Mouse (Mus musculus) forebrain, embryonic 16.5 days (tissue): ENCODE results near the gene Incenp. TPM values are rescaled to one million over a fixed set of nuclear protein-coding genes. Genes with fewer than 3 reads are reported as not detected.
"Not testable (repeated sequence)": the region's sequence is repeated elsewhere in the genome, so short reads cannot be mapped to it uniquely, and the experiment has no call there.

Experiments used
- ATAC-seq: fragments of 200-750 bp; cut with Nextera tagmentation; 2 replicates; pipeline ENCODE4 v1.8.0; 2017; ENCODE audit warnings: mild to moderate bottlenecking, moderate library complexity
- H3K27ac ChIP-seq: fragments of 300-500 bp; sonication (generic); 2 replicates; pipeline ENCODE4 v1.5.1; 2014; ENCODE audit warnings: low read length, control low read depth
- H3K27me3 ChIP-seq: fragments of 300-500 bp; sonication (generic); replicated peaks from 2 replicates; pipeline ENCODE4 v1.6.1; 2014; ENCODE audit warnings: low read length; ENCODE audit not compliant: control insufficient read depth, insufficient read depth
- H3K36me3 ChIP-seq: fragments of 300-500 bp; sonication (generic); 2 replicates; pipeline ENCODE4 v1.6.1; 2014; ENCODE audit not compliant: control insufficient read depth, insufficient read depth
- H3K4me1 ChIP-seq: fragments of 300-500 bp; sonication (generic); replicated peaks from 2 replicates; pipeline ENCODE4 v1.6.1; 2014; ENCODE audit warnings: low read length; ENCODE audit not compliant: control insufficient read depth, insufficient read depth
- H3K4me2 ChIP-seq: fragments of 300-500 bp; sonication (generic); 2 replicates; pipeline ENCODE4 v1.6.1; 2014; ENCODE audit warnings: mild to moderate bottlenecking, low read length, control low read depth
- H3K4me3 ChIP-seq: fragments of 300-500 bp; sonication (generic); replicated peaks from 2 replicates; pipeline ENCODE4 v1.5.1; 2014; ENCODE audit warnings: mild to moderate bottlenecking, low read length, control low read depth
- H3K9ac ChIP-seq: fragments of 300-500 bp; sonication (generic); replicated peaks from 2 replicates; pipeline ENCODE4 v1.6.1; 2014; ENCODE audit warnings: low read depth, low read length, control low read depth
- H3K9me3 ChIP-seq: fragments of 300-500 bp; sonication (generic); 2 replicates; pipeline ENCODE4 v1.6.1; 2016; ENCODE audit warnings: low read length; ENCODE audit not compliant: control insufficient read depth
- WGBS: fragments of 180-500 bp; shearing (Covaris S2); extraction: QIAGEN DNeasy Blood & Tissue Kit; methylation state at CpG from one replicate; pipeline ENCODE4 v1.1.7; 2014; 5-methylcytosine and 5-hydroxymethylcytosine counted together
- polyA plus RNA-seq: library from polyadenylated mRNA; unstranded; fragments of >200 nt; fragmentation: Nextera tagmentation; extraction: Ambion mirVana; gene quantifications from 2 replicates; pipeline ENCODE4 v1.2.1, GENCODE M21; 2015

Incenp gene
- polyA plus RNA-seq, 1 experiment from 2014 or later = 43.0 TPM

GRCm38 (mm10) chr19:9938156-9938823, 38.9 kb upstream of the Incenp start:
- Histone ChIP-seq H3K4me1 (no peaks in the 10 kb centered on the region), H3K9me3 (no peaks in the 10 kb centered on the region), H3K27me3 (no peaks in the 10 kb centered on the region), H3K9ac (no peak overlapping the region), H3K4me3 (no peak overlapping the region), H3K27ac (no peak overlapping the region), H3K4me2 (no peak overlapping the region), H3K36me3 (no peaks in the 10 kb centered on the region)
- WGBS = 81% methylated on average over 6 of the region's 6 CpGs
- ATAC-seq = no peak

GRCm38 (mm10) chr19:9937428-9937827, 38.1 kb upstream of the Incenp start:
- H3K4me3 ChIP-seq = no peak overlapping the region
- no peak for ATAC-seq
- H3K9ac ChIP-seq = no peak overlapping the region
- no peak overlapping the region for H3K27ac ChIP-seq
- no peaks in the 10 kb centered on the region for H3K9me3 ChIP-seq
- no peak overlapping the region for H3K4me2 ChIP-seq
- no peaks in the 10 kb centered on the region for H3K27me3 ChIP-seq
- 63% methylated on average over 5 of the region's 5 CpGs for WGBS
- no peaks in the 10 kb centered on the region for H3K4me1 ChIP-seq
- H3K36me3 ChIP-seq = no peaks in the 10 kb centered on the region

DNA sequence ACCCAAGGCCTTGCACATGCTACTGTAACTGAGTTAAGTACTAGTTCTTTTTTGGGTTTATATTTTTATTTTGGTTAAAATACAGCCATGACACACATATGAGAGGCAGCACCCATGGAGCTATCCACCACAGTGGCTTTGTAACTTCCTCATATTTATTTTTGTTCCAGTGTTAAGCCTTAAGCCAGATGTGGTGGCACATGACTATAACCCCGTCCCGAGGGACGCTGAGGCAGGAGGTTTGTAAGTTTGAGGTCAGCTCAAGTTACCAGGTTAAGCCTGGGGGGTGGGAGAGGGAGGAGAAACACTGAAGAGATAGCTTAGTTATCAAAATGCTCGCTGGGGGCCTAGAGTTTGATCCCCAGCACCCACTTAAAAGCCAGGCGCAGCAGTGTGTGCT, 37.2 kb upstream of the Incenp start:
- no peaks in the 10 kb centered on the region for H3K27me3 ChIP-seq
- no peak overlapping the region for H3K27ac ChIP-seq
- H3K9me3 ChIP-seq = no peaks in the 10 kb centered on the region
- H3K4me3 ChIP-seq = no peak overlapping the region
- H3K4me2 ChIP-seq = no peak overlapping the region
- no peak for ATAC-seq
- no peaks in the 10 kb centered on the region for H3K4me1 ChIP-seq
- H3K36me3 ChIP-seq = no peaks in the 10 kb centered on the region
- WGBS = 73% methylated on average over 5 of the region's 5 CpGs
- no peak overlapping the region for H3K9ac ChIP-seq

DNA sequence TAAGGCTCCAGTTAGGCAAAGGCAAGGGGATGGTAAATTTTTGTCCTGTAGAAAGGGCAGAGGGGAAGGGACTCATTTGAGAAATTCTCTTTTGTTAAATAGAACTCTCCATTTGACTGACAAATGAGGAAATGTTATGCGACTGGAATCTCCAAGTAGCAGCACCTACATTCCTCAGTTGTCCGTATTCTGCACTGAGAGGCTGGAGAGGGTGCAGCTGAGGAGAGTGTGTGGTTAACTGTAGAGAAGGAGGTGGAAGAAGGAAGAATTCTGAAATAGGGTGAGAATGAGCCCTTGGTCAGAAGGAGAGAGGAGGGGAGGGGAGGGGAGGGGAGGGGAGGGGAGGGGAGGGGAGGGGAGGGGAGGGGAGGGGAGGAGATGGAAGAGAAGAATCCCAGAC, 34.6 kb upstream of the Incenp start:
- no peak overlapping the region for H3K4me3 ChIP-seq
- no peak for ATAC-seq
- no peaks in the 10 kb centered on the region for H3K36me3 ChIP-seq
- H3K4me1 ChIP-seq = no peaks in the 10 kb centered on the region
- no peak overlapping the region for H3K4me2 ChIP-seq
- no peak overlapping the region for H3K27ac ChIP-seq
- no peaks in the 10 kb centered on the region for H3K27me3 ChIP-seq
- no peaks in the 10 kb centered on the region for H3K9me3 ChIP-seq
- WGBS = 87% methylated on average over 2 of the region's 2 CpGs
- H3K9ac ChIP-seq = no peak overlapping the region

- WGBS = 80% methylated on average over 2 of the region's 2 CpGs
- H3K4me1 ChIP-seq, ATAC-seq, H3K9ac ChIP-seq, H3K4me3 ChIP-seq, H3K27ac ChIP-seq, H3K27me3 ChIP-seq, H3K4me2 ChIP-seq, H3K9me3 ChIP-seq, H3K36me3 ChIP-seq: not testable (repeated sequence)
Measured at GRCm38 (mm10) chr19:9931167-9931607, 31.8 kb upstream of the Incenp start.

DNA sequence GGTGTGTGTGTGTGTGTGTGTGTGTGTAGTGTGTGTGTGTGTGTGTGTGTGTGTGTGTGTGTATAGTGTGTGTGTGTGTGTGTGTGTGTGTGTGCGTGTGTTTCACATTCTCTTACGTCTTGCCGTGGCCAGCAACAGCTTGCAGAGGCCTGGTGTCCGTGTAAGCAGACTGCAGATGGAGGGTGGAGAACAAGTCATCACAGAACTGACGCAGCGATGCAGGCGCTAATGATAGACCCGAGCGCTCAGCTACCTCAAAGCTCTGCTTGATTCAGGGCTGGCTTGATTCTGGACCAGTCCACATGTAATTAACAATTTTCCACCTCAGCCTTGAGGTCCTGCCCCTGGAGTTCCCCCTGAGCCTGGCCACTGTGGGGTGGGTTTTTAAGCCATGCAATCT, 28.7 kb upstream of the Incenp start:
- H3K27ac ChIP-seq = no peak overlapping the region
- no peaks in the 10 kb centered on the region for H3K27me3 ChIP-seq
- no peak overlapping the region for H3K4me2 ChIP-seq
- no peaks in the 10 kb centered on the region for H3K9me3 ChIP-seq
- no peaks in the 10 kb centered on the region for H3K36me3 ChIP-seq
- 72% methylated on average over 9 of the region's 9 CpGs for WGBS
- H3K4me1 ChIP-seq = peaks cover 2% of the 10 kb centered on the region; the same call in 1 of the 2 replicates
- no peak overlapping the region for H3K9ac ChIP-seq
- H3K4me3 ChIP-seq = no peak overlapping the region
- no peak for ATAC-seq

DNA sequence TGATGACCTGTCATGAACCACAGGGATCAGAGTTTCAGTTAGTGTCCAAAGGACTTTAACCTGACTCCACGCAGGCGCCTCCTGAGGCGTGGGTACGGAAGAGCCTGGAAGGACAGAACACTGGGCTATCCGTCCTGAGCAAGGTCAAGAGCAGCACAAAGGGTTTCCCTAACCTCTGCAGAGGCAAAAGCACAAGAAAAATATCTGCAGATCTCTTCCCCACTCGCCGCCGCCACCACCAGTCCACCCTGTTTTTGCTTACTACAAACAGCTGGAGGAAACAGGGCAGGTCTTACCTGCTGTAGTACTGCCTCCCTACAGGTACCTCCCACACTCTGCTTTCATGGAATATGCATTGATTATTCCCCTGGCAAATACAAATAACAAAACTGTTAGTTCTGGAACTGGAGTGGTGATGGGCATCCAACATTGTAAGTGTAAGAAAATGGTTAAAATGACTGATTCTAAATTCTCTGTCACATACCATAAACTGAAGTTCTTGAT, 25.5 kb upstream of the Incenp start:
- Histone ChIP-seq H3K27me3 (no peaks in the 10 kb centered on the region), H3K27ac (no peak overlapping the region), H3K9me3 (no peaks in the 10 kb centered on the region), H3K36me3 (no peaks in the 10 kb centered on the region), H3K9ac (no peak overlapping the region), H3K4me1 (peaks cover 19% of the 10 kb centered on the region), H3K4me2 (no peak overlapping the region), H3K4me3 (no peak overlapping the region)
- no peak for ATAC-seq
- WGBS = 81% methylated on average over 8 of the region's 8 CpGs

DNA sequence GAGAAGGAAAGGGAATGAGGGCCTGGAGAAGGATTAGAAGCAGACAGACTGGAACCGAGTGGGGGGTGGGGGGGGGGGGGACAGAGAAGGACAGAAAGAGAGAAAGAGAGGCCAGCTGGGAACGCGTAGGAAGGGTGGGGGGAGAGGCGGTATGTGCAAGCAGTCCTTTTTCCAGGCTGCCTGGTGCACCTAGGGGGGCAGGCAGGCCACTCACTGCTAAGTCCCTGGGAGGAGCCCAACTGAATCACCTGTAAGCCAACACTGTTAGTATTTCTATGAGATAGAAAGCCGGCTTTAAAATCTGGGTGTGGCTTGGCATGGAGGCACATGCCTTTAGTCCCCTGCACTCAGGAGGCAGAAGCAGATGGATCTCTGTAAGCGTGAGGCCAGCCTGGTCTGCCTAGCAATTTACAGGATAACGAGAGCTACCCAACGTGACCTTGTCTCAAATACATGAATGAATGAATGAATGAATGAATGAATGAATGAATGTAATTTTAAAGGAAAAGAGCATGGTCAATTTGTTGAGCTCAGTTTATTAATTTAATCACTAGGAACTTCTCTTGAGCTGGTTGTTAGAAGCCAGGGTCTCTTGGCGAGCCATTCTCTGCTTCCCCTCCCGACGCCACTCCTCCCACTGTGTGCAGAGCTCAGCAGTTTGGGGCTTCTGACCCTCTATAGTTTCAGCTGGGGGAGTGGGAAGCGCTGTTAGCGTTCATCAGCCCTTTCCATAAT, 24.9 kb upstream of the Incenp start:
- 49% methylated on average over 13 of the region's 13 CpGs for WGBS
- Histone ChIP-seq H3K4me1 (peaks cover 19% of the 10 kb centered on the region), H3K27ac (no peak overlapping the region), H3K36me3 (no peaks in the 10 kb centered on the region), H3K4me3 (no peak overlapping the region), H3K4me2 (no peak overlapping the region), H3K27me3 (no peaks in the 10 kb centered on the region), H3K9me3 (no peaks in the 10 kb centered on the region), H3K9ac (no peak overlapping the region)
- ATAC-seq = no peak

- H3K4me1 ChIP-seq = peaks cover 19% of the 10 kb centered on the region
- H3K4me3 ChIP-seq = no peak overlapping the region
- H3K4me2 ChIP-seq = no peak overlapping the region
- H3K9me3 ChIP-seq = no peaks in the 10 kb centered on the region
- H3K27me3 ChIP-seq = no peaks in the 10 kb centered on the region
- H3K36me3 ChIP-seq = no peaks in the 10 kb centered on the region
- no peak overlapping the region for H3K9ac ChIP-seq
- no peak for ATAC-seq
- H3K27ac ChIP-seq = no peak overlapping the region
Measured at GRCm38 (mm10) chr19:9923048-9923447, 23.7 kb upstream of the Incenp start.
